Mouse (Mus musculus): ENCODE results near the gene Tas1r1.

Tas1r1 gene

GRCm38 (mm10) chr4:151983560-151983959, 54.8 kb downstream of the Tas1r1 start:
- H3K27me3 ChIP-seq (ENCODE audit: insufficient read depth, low read length) = no peaks in the 10 kb centered on the region
- TF ChIP-seq POU5F1 (IDR thresholded peaks at IDR 0.05; ENCODE audit: borderline replicate concordance, low read length) (no peak), CTCF (conservative IDR thresholded peaks at IDR 0.05; ENCODE audit: low read length) (no peak), NANOG (IDR thresholded peaks at IDR 0.05; ENCODE audit: borderline replicate concordance, low read length) (no peak)
- H3K4me1 ChIP-seq (replicated peaks; ENCODE audit: low read depth, low read length) = peaks cover 69% of the 10 kb centered on the region

GRCm38 (mm10) chr4:151983043-151983442, 55.3 kb downstream of the Tas1r1 start:
- Histone ChIP-seq H3K4me3 (replicated peaks; ENCODE audit: low read length) (peak overlapping the region; percentile 66), H3K9me3 (ENCODE audit: low read length) (no peaks in the 10 kb centered on the region), H3K36me3 (ENCODE audit: insufficient read depth, low read length) (peaks cover 66% of the 10 kb centered on the region), H3K4me1 (replicated peaks; ENCODE audit: low read depth, low read length) (peaks cover 69% of the 10 kb centered on the region), H3K27me3 (ENCODE audit: insufficient read depth, low read length) (no peaks in the 10 kb centered on the region)
- TF ChIP-seq POU5F1 (IDR thresholded peaks at IDR 0.05; ENCODE audit: borderline replicate concordance, low read length) = no peak
- TF ChIP-seq CTCF (conservative IDR thresholded peaks at IDR 0.05; ENCODE audit: low read length) = no peak
- TF ChIP-seq NANOG (IDR thresholded peaks at IDR 0.05; ENCODE audit: borderline replicate concordance, low read length) = no peak

More at GRCm38 (mm10) chr4:151983560-151983959, 54.8 kb downstream of the Tas1r1 start:
- Histone ChIP-seq H3K9me3 (ENCODE audit: low read length) (no peaks in the 10 kb centered on the region), H3K4me3 (replicated peaks; ENCODE audit: low read length) (peak overlapping the region; percentile 66), H3K36me3 (ENCODE audit: insufficient read depth, low read length) (peaks cover 61% of the 10 kb centered on the region)

DNA sequence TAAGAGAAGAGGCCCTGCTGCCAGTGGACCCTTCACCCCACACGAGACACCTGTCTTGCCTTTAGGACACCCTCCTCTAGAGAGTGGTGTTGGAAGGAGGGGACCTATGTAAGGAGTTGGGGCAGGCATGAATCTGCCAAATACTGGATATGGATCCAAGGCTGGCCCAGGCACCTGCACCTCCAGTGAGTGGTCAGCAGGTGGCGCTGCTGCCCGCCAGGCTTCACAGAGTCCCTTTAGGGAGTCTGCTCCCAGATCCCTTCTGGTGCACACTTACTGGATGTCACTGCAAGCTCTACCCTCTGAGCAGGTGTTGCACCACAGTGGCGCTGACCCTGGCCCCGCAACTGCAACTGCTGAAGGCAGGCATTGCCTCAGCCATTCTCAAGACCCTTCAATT, 57.0 kb downstream of the Tas1r1 start:
- Histone ChIP-seq H3K4me1 (replicated peaks; ENCODE audit: low read depth, low read length) (peaks cover 68% of the 10 kb centered on the region), H3K36me3 (ENCODE audit: insufficient read depth, low read length) (peaks cover 80% of the 10 kb centered on the region), H3K4me3 (replicated peaks; ENCODE audit: low read length) (0 out of 2 replicates have a peak overlapping the region, but pooled peaks have one; percentile 8), H3K9me3 (ENCODE audit: low read length) (no peaks in the 10 kb centered on the region), H3K27me3 (ENCODE audit: insufficient read depth, low read length) (no peaks in the 10 kb centered on the region)
- TF ChIP-seq CTCF (conservative IDR thresholded peaks at IDR 0.05; ENCODE audit: low read length) = peak; percentile 99
- TF ChIP-seq POU5F1 (IDR thresholded peaks at IDR 0.05; ENCODE audit: borderline replicate concordance, low read length) = no peak
- TF ChIP-seq NANOG (IDR thresholded peaks at IDR 0.05; ENCODE audit: borderline replicate concordance, low read length) = no peak

GRCm38 (mm10) chr4:151980699-151981098, 57.7 kb downstream of the Tas1r1 start:
- H3K9me3 ChIP-seq (ENCODE audit: low read length) = no peaks in the 10 kb centered on the region
- H3K4me3 ChIP-seq (replicated peaks; ENCODE audit: low read length) = no peak overlapping the region
- no peaks in the 10 kb centered on the region for H3K27me3 ChIP-seq (ENCODE audit: insufficient read depth, low read length)
- TF ChIP-seq CTCF (conservative IDR thresholded peaks at IDR 0.05; ENCODE audit: low read length) (peak; percentile 36), NANOG (IDR thresholded peaks at IDR 0.05; ENCODE audit: borderline replicate concordance, low read length) (no peak)
- peaks cover 87% of the 10 kb centered on the region for H3K36me3 ChIP-seq (ENCODE audit: insufficient read depth, low read length)
- peaks cover 66% of the 10 kb centered on the region for H3K4me1 ChIP-seq (replicated peaks; ENCODE audit: low read depth, low read length)

Measured in E14TG2a.4 (cell line).